ENCODE assay signal across 8 mouse cellular contexts in the genomic region with DNA sequence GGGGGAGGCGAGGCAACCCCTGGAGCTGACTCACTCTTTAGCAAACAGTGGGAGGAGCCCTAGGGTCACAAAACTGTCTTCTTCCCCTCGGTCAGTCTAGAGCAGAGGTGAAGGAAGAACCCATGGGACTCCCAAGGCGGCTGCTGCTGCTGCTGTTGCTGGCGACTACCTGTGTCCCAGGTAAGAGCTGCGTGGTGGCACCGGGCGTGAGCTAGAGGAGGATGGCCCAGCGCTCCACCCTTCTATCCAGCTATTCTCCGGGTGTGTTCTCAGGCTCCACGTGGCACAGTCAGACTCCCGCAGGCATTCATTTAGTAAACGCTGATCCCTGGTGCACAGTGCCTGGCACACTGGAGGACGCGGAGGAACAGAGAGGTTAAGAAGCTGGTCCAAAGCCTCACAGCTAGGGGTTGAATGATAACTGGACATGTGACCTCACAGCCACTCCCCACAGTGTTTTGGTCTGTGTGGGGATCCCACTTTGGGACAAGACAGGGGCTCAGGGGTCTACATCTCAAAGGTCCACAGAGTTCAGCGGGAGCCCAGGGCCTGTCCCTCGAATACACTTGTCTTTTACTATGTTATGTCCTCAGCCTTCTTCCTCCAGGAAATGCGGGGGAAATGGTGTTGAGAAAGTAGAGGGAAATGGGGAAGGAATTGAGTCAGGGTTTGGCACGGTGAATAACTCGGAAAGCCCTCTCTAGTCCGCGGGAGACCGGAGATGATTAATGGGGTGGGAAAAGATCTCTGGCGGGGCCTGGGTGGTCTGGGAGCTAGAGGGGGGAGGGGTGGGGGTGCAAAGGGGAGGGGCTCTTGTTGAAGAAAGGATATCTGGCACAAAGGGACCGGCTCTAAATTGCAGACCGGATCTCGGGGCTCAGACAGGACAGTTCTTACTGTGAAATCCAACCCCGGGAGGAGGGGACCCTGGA. TPM values are rescaled to one million over a fixed set of nuclear protein-coding genes. Genes with fewer than 3 reads are reported as not detected.
A peak's percentile ranks its signal among the peaks of the same experiment; 100 is the strongest.
DNase-seq lines count a peak whose midpoint lies in the region; ATAC-seq and TF ChIP-seq lines count a peak whose summit lies in the region.

TSS of gene Plaur (plus strand) at position 97 of the 932 bp plus-strand sequence.

- no peak for TF ChIP-seq CTCF in MEL (IDR thresholded peaks at IDR 0.05 in 2 of 3, conservative IDR thresholded peaks at IDR 0.05 in 1 of 3; ENCODE audit: control insufficient read depth in 1 of 3, insufficient read depth in 1 of 3, low read depth in 2 of 3, low read length in 3 of 3, poor library complexity in 1 of 3, severe bottlenecking in 1 of 3)

- TF ChIP-seq POLR2A in MEL (IDR thresholded peaks at IDR 0.05; ENCODE audit: control insufficient read depth in 1 of 2, insufficient read depth in 1 of 2, low read depth in 1 of 2, low read length in 2 of 2, poor library complexity in 1 of 2) = peak; percentile 28 to 65; a peak in 2 of 4 replicates

- peak; percentile 72 for DNase-seq in MEL (ENCODE audit: low read depth, low spot score)
- peak; percentile 41 for DNase-seq in embryo, embryonic 10 days (ENCODE audit: low spot score)
- DNase-seq in kidney, postnatal 36 days = peak; percentile 41 to 62
- DNase-seq in urinary bladder, postnatal 36 days (ENCODE audit: low spot score in 2 of 2) = peak; percentile 51 to 59
- DNase-seq in thymus, postnatal 4 days = no peak
- DNase-seq in left cerebral cortex, postnatal 10 days (ENCODE audit: extremely low spot score in 1 of 2, low spot score in 2 of 2) = no peak

- intact Hi-C loops in left cerebral cortex, postnatal 10 days (cut with DNase I) = no loop called here

- H3K27me3 ChIP-seq in MEL (ENCODE audit: control insufficient read depth in 1 of 2, insufficient read depth in 2 of 2, low read length in 2 of 2) = no peaks in the 10 kb centered on the region
- no peaks in the 10 kb centered on the region for H3K27me3 ChIP-seq in heart, embryonic 16.5 days (ENCODE audit: control insufficient read depth, insufficient read depth, low read length)

- WGBS in heart, embryonic 16.5 days = 4% methylated on average over 27 of the region's 27 CpGs

- TF ChIP-seq RAD21 in MEL (IDR thresholded peaks at IDR 0.05; ENCODE audit: low read depth, low read length) = no peak

- H3K79me2 ChIP-seq in MEL (ENCODE audit: control insufficient read depth, insufficient read depth, low read length, poor library complexity) = 0 out of 2 replicates have a peak, but pooled peaks cover 2% of the 10 kb centered on the region

- H3K9ac ChIP-seq in MEL (ENCODE audit: control insufficient read depth, low read depth, low read length, poor library complexity, severe bottlenecking) = peak within 1 kb of the TSS; percentile 68
- peak within 1 kb of the TSS; percentile 49 for H3K9ac ChIP-seq in heart, embryonic 16.5 days (ENCODE audit: low read length)

- TF ChIP-seq EP300 in MEL (IDR thresholded peaks at IDR 0.05; ENCODE audit: low read depth in 1 of 2, low read length in 2 of 2) = no peak

- peak; percentile 25 for ATAC-seq in heart, embryonic 16.5 days (replicated peaks; ENCODE audit: extremely low read depth, insufficient read depth, low FRiP score)
- peak; percentile 58 for ATAC-seq in megakaryocyte progenitor cell, adult 5-6 weeks (replicated peaks; ENCODE audit: poor library complexity)

- H3K36me3 ChIP-seq in MEL (ENCODE audit: control insufficient read depth in 1 of 2, insufficient read depth in 2 of 2, low read length in 2 of 2) = peaks cover 0 to 5% of the 10 kb centered on the region in 2 experiments; a peak in 2 of 4 replicates
- H3K36me3 ChIP-seq in heart, embryonic 16.5 days (ENCODE audit: control insufficient read depth, insufficient read depth) = no peaks in the 10 kb centered on the region

- H3K4me3 ChIP-seq in MEL (ENCODE audit: control insufficient read depth in 1 of 2, insufficient read depth in 1 of 2, low read depth in 2 of 2, low read length in 2 of 2) = peak within 1 kb of the TSS; percentile 66 to 84
- H3K4me3 ChIP-seq in heart, embryonic 16.5 days (ENCODE audit: low read length) = peak within 1 kb of the TSS; percentile 47

- H3K27ac ChIP-seq in MEL (ENCODE audit: control insufficient read depth, low read depth, low read length) = peak within 1 kb of the TSS; percentile 42
- peak within 1 kb of the TSS; percentile 69 for H3K27ac ChIP-seq in heart, embryonic 16.5 days (ENCODE audit: low read length)

- peaks cover 4 to 19% of the 10 kb centered on the region in 2 experiments for H3K4me1 ChIP-seq in MEL (ENCODE audit: control insufficient read depth in 1 of 2, insufficient read depth in 2 of 2, low read length in 2 of 2)
- H3K4me1 ChIP-seq in heart, embryonic 16.5 days (ENCODE audit: control insufficient read depth, insufficient read depth, low read length) = peaks cover 11% of the 10 kb centered on the region

- H3K9me3 ChIP-seq in MEL (replicated peaks; ENCODE audit: insufficient read depth, low read length) = no peaks in the 10 kb centered on the region
- no peaks in the 10 kb centered on the region for H3K9me3 ChIP-seq in heart, embryonic 16.5 days (replicated peaks; ENCODE audit: control insufficient read depth, low read length)

- peak within 1 kb of the TSS; percentile 61 for H3K4me2 ChIP-seq in heart, embryonic 16.5 days (ENCODE audit: low read depth, low read length)

TF ChIP-seq in MEL, 35 proteins besides CTCF, POLR2A, EP300 and RAD21:
- TF ChIP-seq BHLHE40 (IDR thresholded peaks at IDR 0.05; ENCODE audit: borderline replicate concordance, low read depth, low read length) (no peak), TAL1 (IDR thresholded peaks at IDR 0.05; ENCODE audit: low read length) (no peak), CHD2 (IDR thresholded peaks at IDR 0.05; ENCODE audit: low read length) (no peak), HCFC1 (IDR thresholded peaks at IDR 0.05; ENCODE audit: low read depth, low read length) (no peak), ZMIZ1 (IDR thresholded peaks at IDR 0.05; ENCODE audit: low read depth, low read length) (no peak), SMC3 (IDR thresholded peaks at IDR 0.05; ENCODE audit: low read depth, low read length) (no peak), GATA1 (IDR thresholded peaks at IDR 0.05; ENCODE audit: low read depth, low read length) (no peak), ELF1 (IDR thresholded peaks at IDR 0.05; ENCODE audit: low read depth, low read length) (no peak), POLR2AphosphoS5 (IDR thresholded peaks at IDR 0.05; ENCODE audit: borderline replicate concordance, low read depth, low read length) (no peak), UBTF (IDR thresholded peaks at IDR 0.05; ENCODE audit: borderline replicate concordance, insufficient read depth, low read depth, low read length) (no peak), ETS1 (IDR thresholded peaks at IDR 0.05; ENCODE audit: low read depth, low read length) (no peak), SIN3A (IDR thresholded peaks at IDR 0.05; ENCODE audit: low read length) (peak; percentile 47; the same call in 1 of the 2 replicates), JUND (IDR thresholded peaks at IDR 0.05; ENCODE audit: low read depth, low read length) (no peak; the same call in 1 of the 2 replicates), E2F4 (IDR thresholded peaks at IDR 0.05; ENCODE audit: borderline replicate concordance, low read depth, low read length) (no peak), MAFK (IDR thresholded peaks at IDR 0.05; ENCODE audit: borderline replicate concordance, low read depth, low read length) (no peak), NELFE (IDR thresholded peaks at IDR 0.05; ENCODE audit: low read depth, low read length) (peak; percentile 41; the same call in 1 of the 2 replicates), MEF2A (IDR thresholded peaks at IDR 0.05; ENCODE audit: extremely low read depth, insufficient replicate concordance, low read depth, low read length, poor library complexity, severe bottlenecking) (no peak), TCF12 (IDR thresholded peaks at IDR 0.05; ENCODE audit: low read depth, low read length) (no peak), ZNF384 (IDR thresholded peaks at IDR 0.05; ENCODE audit: low read depth, low read length) (no peak), USF2 (IDR thresholded peaks at IDR 0.05; ENCODE audit: borderline replicate concordance in 1 of 2, insufficient read depth in 1 of 2, low read depth in 1 of 2, low read length in 2 of 2) (no peak), MXI1 (IDR thresholded peaks at IDR 0.05; ENCODE audit: low read depth, low read length) (peak; percentile 96), NRF1 (IDR thresholded peaks at IDR 0.05; ENCODE audit: insufficient read depth, low read depth, low read length, poor library complexity, severe bottlenecking) (no peak), GABPA (IDR thresholded peaks at IDR 0.05; ENCODE audit: low read depth, low read length) (no peak), MAX (IDR thresholded peaks at IDR 0.05; ENCODE audit: low read length) (peak; percentile 84), CHD1 (IDR thresholded peaks at IDR 0.05; ENCODE audit: low read depth, low read length) (no peak), ZC3H11A (IDR thresholded peaks at IDR 0.05; ENCODE audit: low read depth, low read length) (no peak), ZKSCAN1 (IDR thresholded peaks at IDR 0.05; ENCODE audit: low read depth, low read length) (no peak), RCOR1 (IDR thresholded peaks at IDR 0.05; ENCODE audit: low read depth, low read length) (no peak), TBP (IDR thresholded peaks at IDR 0.05; ENCODE audit: low read depth, low read length) (no peak), MYC (IDR thresholded peaks at IDR 0.05; ENCODE audit: low read depth, low read length) (peak; percentile 59; the same call in 1 of the 2 replicates), POLR2AphosphoS2 (IDR thresholded peaks at IDR 0.05; ENCODE audit: low read length) (no peak), USF1 (IDR thresholded peaks at IDR 0.05; ENCODE audit: low read depth, low read length) (peak; percentile 78), KAT2A (conservative IDR thresholded peaks at IDR 0.05; ENCODE audit: low read depth, low read length) (no peak), MYB (IDR thresholded peaks at IDR 0.05; ENCODE audit: low read depth, low read length) (no peak), MAZ (IDR thresholded peaks at IDR 0.05; ENCODE audit: low read depth, low read length) (no peak)

RNA-seq across cellular contexts. Expression of gene Plaur, which starts in this region (rescaled TPM):
- 8.0 and 9.7 TPM in 2 replicates for total RNA-seq in MEL (2012; rRNA removed)
- 1 to 10 TPM in 1 of 2 experiments, not detected in 1; 8.6 TPM for polyA plus RNA-seq in MEL (2012; ENCODE audit: insufficient read depth in 1 of 2, insufficient read length in 2 of 2, low read depth in 1 of 2, low replicate concordance in 2 of 2, missing spikeins in 1 of 2)
- polyA plus RNA-seq in heart, embryonic 16.5 days (2015; fragmentation: Nextera tagmentation; extraction: Ambion mirVana) = 8.1 and 8.8 TPM in 2 replicates
- total RNA-seq in megakaryocyte progenitor cell, adult 5-6 weeks (2015) = 17.9 and 21.2 TPM in 2 replicates
- 20.5 and 27.6 TPM in 2 replicates for total RNA-seq in megakaryocyte progenitor cell, adult 5-6 weeks (2017)
- 1 to 10 TPM in 1 of 2 experiments, under 1 TPM in 1; 0.85 to 1.4 TPM for total RNA-seq in left cerebral cortex, postnatal 10 days (2021)

Comparison
In these comparisons a context has a peak if more than half of its experiments do, and no peak if none do; other contexts are left out.
1. DNase-seq: peak in MEL (single experiment), embryo, embryonic 10 days (single experiment), kidney, postnatal 36 days (2 of 2) and urinary bladder, postnatal 36 days (2 of 2); none in thymus, postnatal 4 days (single experiment) and left cerebral cortex, postnatal 10 days (0 of 2).